Mouse (Mus musculus): ENCODE measurements around the gene Rhot1.
A peak's percentile ranks its signal among the peaks of the same experiment; 100 is the strongest.

- TF ChIP-seq EP300 (IDR thresholded peaks at IDR 0.05) (no peak), CTCF (IDR thresholded peaks at IDR 0.05) (peak; percentile 88)
Observed at GRCm38 (mm10) chr11:80287150-80287549, 78.3 kb downstream of the Rhot1 start.
